Mouse (Mus musculus) lung, postnatal 25 days (tissue): Measurements from ENCODE around the gene Nbas.

Source experiments
- DNase-seq: peaks from one replicate; pipeline ENCODE4 v3.0.0; 2022; ENCODE audit warnings: low spot score

Gene Nbas

GRCm38 (mm10) chr12:13622150-13622822 is 353.4 kb downstream of the Nbas start:
- no peak for DNase-seq

DNA sequence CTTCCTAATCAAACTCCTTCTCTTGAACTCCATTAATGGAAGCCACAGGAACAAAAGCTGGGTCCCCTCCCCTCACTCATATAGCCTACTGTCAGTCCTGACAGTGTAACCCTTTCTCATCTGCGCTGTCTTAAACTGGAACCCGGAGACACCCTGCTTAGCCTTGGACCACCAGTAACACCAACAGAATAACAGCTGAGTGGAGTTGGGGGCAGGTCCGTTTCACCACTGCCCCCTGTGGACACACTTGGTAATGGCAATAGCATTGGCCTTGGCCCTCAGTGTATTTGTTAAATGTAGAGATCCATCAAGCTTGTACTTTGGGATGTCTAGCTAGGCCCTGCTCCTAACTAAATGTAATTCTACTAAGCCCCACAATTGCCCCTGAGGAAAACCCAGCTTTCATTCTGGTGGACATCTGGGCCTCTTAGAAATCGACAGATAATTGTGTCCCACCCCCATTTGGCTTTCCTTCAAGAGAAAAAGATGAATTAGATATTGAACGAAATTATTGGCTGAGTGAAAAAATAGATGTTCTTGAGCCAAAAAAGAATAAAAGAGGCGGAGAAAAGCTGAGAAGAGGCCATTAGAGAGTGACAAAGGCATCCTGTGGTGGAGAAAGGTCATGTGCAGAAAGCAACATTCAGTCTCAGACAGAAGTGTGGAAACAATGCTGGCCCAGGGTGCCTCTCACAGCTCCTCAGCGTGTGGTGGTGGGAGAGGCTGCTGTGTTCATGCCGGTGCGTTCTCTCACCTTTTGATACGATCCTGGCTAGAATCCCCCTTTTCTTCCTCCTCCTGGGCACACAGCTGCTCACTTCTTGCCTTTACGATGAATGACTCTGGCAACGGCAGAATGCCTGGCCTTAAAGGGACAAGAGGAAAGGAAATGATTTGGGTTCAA is 358.1 kb downstream of the Nbas start:
- DNase-seq: no peak
